Mouse (Mus musculus): ENCODE data around the gene Asb18. TPM values are rescaled to one million over a fixed set of nuclear protein-coding genes. Genes with fewer than 3 reads are reported as not detected.
A peak's percentile ranks its signal among the peaks of the same experiment; 100 is the strongest.

Gene Asb18
- polyA plus RNA-seq, 1 experiment from 2014 or later: not detected

DNA sequence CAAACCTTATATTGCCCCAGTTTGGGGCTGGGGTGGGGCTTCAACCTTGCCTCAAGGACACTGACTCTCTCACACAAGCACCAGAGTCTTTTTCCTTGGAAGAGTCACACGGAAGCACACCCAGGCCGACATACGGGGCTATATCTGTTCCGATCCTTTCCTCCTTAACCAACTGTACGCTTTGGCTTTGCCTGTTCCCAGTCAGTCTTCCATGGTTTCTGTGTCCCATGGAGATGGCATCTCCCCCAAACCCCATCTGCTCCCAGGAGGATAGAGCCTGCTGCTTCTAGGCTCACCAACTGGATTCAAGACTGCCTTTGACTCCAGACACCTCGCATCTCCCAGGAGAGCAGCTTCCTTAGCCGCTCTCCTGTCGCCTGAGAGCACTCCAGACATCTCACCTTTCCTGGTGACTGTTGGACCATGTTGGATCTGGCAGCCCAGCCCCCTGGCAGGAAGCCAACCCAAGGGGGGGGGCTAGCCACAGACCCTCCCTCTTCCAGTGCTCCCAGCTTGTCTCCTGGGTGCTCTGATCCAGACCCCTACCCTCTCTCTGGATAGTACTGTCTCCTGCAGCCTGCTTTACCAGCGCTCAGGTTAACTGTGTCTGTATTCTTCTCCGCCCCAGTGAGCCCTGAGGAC is 45.3 kb downstream of the Asb18 start:
- ATAC-seq (ENCODE audit: insufficient read depth, low FRiP score, low read depth): no peak
- H3K4me1 ChIP-seq: 0 out of 2 replicates have a peak, but pooled peaks cover 4% of the 10 kb centered on the region
- WGBS: 51% methylated on average over 10 of the region's 10 CpGs
- peak overlapping the region; percentile 97; the same call in 1 of the 2 replicates for H3K4me2 ChIP-seq
- no peaks in the 10 kb centered on the region for H3K36me3 ChIP-seq
- H3K9ac ChIP-seq: no peak overlapping the region
- no peak overlapping the region for H3K4me3 ChIP-seq (replicated peaks)
- no peaks in the 10 kb centered on the region for H3K9me3 ChIP-seq
- peaks cover 52% of the 10 kb centered on the region for H3K27me3 ChIP-seq (replicated peaks)
- H3K27ac ChIP-seq: no peak overlapping the region

DNA sequence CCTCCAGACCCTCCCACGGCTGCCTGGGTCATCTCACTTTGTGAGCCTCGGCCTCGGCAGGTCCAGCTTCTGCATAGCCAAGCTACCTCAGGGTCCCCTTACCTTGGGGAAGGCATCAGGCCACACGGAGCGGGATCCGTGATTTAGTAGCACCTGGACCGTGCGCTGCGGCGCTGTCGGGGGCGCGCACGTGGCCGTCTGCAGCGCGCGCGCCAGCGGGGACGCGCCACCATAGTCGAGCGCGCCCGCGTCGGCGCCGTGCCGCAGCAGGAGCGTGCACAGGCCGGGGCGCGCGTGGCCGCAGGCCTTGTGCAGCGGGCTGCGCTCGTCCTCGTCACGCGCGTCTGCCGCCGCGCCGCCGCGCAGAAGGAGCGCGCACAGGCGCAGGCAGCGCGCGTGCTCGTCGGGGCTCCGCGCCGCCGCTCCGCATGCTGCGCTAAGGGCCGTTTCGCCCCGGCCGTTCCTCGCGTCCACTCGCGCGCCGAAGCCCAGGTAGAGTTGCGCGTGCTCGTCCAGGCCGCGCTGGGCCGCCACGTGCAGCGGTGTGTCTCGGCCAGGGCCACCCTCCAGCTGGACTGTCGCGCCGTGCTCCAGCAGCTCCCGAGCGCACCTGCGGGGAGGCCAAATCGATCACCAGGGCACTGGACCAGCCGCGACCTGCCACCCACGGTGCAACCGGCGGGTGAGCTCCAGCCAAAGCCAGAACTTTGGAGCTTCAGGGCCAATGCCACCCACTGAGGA is 46.2 kb downstream of the Asb18 start:
- peak overlapping the region; percentile 60 for H3K4me3 ChIP-seq (replicated peaks)
- WGBS: under 1% methylated on average over 94 of the region's 95 CpGs
- no peaks in the 10 kb centered on the region for H3K36me3 ChIP-seq
- no peak overlapping the region for H3K27ac ChIP-seq
- H3K9me3 ChIP-seq: no peaks in the 10 kb centered on the region
- no peak; the same call in 1 of the 2 replicates for ATAC-seq (ENCODE audit: insufficient read depth, low FRiP score, low read depth)
- 0 out of 2 replicates have a peak overlapping the region, but pooled peaks have one; percentile 22 for H3K9ac ChIP-seq
- H3K4me1 ChIP-seq: 0 out of 2 replicates have a peak, but pooled peaks cover 4% of the 10 kb centered on the region
- H3K4me2 ChIP-seq: peak overlapping the region; percentile 97
- peaks cover 52% of the 10 kb centered on the region for H3K27me3 ChIP-seq (replicated peaks)

DNA sequence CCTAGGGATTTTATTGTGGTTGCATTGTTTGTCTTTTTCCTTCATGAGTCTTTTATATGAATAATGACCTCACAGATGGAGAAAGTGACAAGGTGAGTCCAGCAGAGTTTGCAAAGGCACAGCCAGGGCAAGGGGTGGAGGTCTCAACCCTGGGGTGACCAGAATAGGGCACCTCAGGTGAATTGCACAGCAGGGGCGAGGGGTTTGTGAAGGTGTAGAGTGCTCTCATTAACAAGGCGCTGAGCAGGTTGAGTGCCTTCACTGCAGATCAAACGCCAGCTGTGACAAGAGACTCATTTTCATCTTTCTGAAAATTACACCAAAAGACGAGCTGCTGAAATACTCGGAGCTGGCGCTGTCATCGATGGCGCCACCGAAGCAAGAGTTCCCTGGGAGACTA is 46.9 kb downstream of the Asb18 start:
- H3K9me3 ChIP-seq: no peaks in the 10 kb centered on the region
- H3K4me2 ChIP-seq: peak overlapping the region; percentile 97
- no peak overlapping the region for H3K27ac ChIP-seq
- peaks cover 53% of the 10 kb centered on the region for H3K27me3 ChIP-seq (replicated peaks)
- 16% methylated on average over 9 of the region's 9 CpGs for WGBS
- ATAC-seq (ENCODE audit: insufficient read depth, low FRiP score, low read depth): no peak
- 0 out of 2 replicates have a peak, but pooled peaks cover 4% of the 10 kb centered on the region for H3K4me1 ChIP-seq
- no peak overlapping the region for H3K9ac ChIP-seq
- H3K4me3 ChIP-seq (replicated peaks): no peak overlapping the region
- H3K36me3 ChIP-seq: no peaks in the 10 kb centered on the region

DNA sequence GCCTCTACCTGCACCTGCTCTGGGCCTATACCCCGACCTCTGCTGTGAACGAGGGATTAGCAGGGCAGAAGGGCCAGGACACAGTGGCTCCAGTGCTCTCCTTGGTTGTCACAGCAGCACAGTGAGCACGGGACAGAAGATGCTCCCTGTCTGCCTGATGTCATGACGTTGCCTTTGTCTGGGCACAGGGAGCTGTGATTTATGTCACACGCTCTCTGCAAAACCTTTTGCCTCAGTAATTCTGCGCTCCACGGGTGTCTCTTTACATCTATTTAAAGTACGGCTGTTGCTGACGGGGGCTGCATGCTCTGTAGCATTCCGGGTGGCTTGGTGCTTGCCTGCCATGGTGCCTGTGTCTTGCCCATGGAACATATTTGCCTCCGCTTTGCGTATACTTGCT is 50.0 kb downstream of the Asb18 start:
- Histone ChIP-seq H3K4me1 (0 out of 2 replicates have a peak, but pooled peaks cover 4% of the 10 kb centered on the region), H3K36me3 (no peaks in the 10 kb centered on the region), H3K4me2 (no peak overlapping the region), H3K27me3 (replicated peaks) (peaks cover 30% of the 10 kb centered on the region), H3K9ac (no peak overlapping the region), H3K27ac (no peak overlapping the region), H3K9me3 (no peaks in the 10 kb centered on the region), H3K4me3 (replicated peaks) (no peak overlapping the region)
- 71% methylated on average over 12 of the region's 12 CpGs for WGBS
- ATAC-seq (ENCODE audit: insufficient read depth, low FRiP score, low read depth): no peak

DNA sequence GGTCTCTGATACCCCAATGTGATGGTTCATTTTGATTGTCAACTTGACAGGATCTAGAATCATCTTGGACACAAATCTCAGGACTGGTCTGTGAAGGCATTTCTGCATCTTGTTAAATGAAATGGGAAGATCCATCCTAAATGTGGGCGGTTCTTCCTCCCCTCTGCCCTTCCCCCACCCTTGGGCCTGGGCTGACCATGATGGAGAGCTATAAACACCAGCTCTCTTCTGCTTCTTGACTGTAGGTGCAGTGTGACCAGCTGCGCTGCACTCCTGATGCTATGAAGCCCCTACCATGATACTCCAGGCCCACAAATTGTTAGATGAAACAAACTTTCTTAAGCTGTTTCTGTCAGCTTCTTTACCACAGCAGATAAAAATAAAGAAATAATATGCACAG is 51.2 kb downstream of the Asb18 start:
- H3K9ac ChIP-seq: no peak overlapping the region
- 0 out of 2 replicates have a peak, but pooled peaks cover under 1% of the 10 kb centered on the region for H3K4me1 ChIP-seq
- ATAC-seq (ENCODE audit: insufficient read depth, low FRiP score, low read depth): no peak
- H3K4me3 ChIP-seq (replicated peaks): no peak overlapping the region
- H3K36me3 ChIP-seq: no peaks in the 10 kb centered on the region
- no peaks in the 10 kb centered on the region for H3K9me3 ChIP-seq
- H3K4me2 ChIP-seq: no peak overlapping the region
- H3K27ac ChIP-seq: no peak overlapping the region
- 75% methylated on average over 2 of the region's 2 CpGs for WGBS
- peaks cover 18% of the 10 kb centered on the region for H3K27me3 ChIP-seq (replicated peaks)

DNA sequence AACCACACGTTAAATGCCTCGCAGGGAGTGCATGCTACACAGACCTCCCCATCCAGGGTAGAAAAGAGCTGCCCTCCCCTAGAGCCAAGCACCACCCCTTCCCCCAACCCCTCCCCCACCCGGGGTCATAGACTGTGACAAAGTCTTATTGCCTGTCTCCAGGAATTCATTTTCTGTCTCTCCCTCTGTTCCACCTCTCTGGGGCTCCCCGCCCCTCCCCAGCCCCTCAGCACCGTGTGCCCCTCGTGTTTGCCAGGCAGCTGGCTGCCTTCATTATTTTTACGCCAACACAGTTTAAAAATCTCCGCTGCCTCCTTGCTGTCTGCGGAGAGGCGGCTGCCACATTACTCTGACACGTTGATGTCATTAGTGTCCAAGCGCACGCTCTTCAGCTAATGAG is 52.4 kb downstream of the Asb18 start:
- H3K9me3 ChIP-seq: no peaks in the 10 kb centered on the region
- WGBS: 26% methylated on average over 13 of the region's 13 CpGs
- H3K4me3 ChIP-seq (replicated peaks): no peak overlapping the region
- H3K27me3 ChIP-seq (replicated peaks): peaks cover 6% of the 10 kb centered on the region
- H3K9ac ChIP-seq: no peak overlapping the region
- no peaks in the 10 kb centered on the region for H3K36me3 ChIP-seq
- no peaks in the 10 kb centered on the region for H3K4me1 ChIP-seq
- no peak for ATAC-seq (ENCODE audit: insufficient read depth, low FRiP score, low read depth)
- no peak overlapping the region for H3K27ac ChIP-seq
- H3K4me2 ChIP-seq: no peak overlapping the region

DNA sequence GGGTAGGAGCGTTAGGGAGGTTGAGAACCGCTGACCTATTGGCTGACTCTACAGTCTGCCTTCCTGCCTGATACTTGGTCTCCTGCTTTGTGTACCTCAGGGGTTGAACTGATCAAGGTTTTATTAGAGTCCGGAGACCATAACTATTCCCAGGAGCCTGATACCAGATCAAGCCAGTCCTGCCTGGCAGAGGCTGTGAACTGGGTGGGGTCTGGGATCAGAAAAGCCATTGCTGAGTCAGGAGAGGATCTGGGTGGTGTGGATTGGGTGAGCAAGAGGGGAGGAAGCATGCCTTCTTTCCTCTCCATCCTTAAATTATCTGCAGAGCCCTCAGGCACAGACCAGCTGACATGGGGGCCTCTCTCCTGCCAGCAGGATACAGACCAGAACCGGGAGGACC is 55.1 kb downstream of the Asb18 start:
- WGBS: 74% methylated on average over 4 of the region's 4 CpGs
- Histone ChIP-seq H3K4me1 (no peaks in the 10 kb centered on the region), H3K4me3 (replicated peaks) (no peak overlapping the region), H3K9me3 (no peaks in the 10 kb centered on the region), H3K27ac (no peak overlapping the region), H3K4me2 (no peak overlapping the region), H3K36me3 (no peaks in the 10 kb centered on the region), H3K27me3 (replicated peaks) (peaks cover 5% of the 10 kb centered on the region; the same call in 1 of the 2 replicates), H3K9ac (no peak overlapping the region)
- ATAC-seq (ENCODE audit: insufficient read depth, low FRiP score, low read depth): no peak

DNA sequence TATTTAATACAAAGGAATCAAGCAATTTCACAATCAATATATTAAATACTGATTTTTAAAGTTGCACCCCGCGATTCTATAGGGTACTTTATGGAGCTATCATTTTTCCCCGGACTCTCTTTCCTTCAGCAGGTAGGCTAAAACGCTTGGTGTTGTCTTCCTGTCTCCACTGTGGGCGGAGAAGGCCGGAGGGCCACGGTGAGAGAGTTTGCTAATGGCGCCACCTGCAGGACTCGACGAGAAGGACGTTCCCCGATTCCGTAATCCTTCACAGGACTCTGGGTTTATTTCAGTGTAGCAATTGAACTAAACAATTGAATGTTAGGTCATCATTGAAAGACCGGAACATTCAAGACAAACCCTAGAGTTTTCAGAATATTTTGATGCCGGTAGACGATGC is 71.3 kb downstream of the Asb18 start:
- Histone ChIP-seq H3K9ac (no peak overlapping the region), H3K27ac (no peak overlapping the region), H3K36me3 (no peaks in the 10 kb centered on the region), H3K27me3 (replicated peaks) (peaks cover 61% of the 10 kb centered on the region), H3K4me2 (no peak overlapping the region), H3K9me3 (no peaks in the 10 kb centered on the region), H3K4me3 (replicated peaks) (no peak overlapping the region), H3K4me1 (peaks cover 12% of the 10 kb centered on the region; the same call in 1 of the 2 replicates)
- WGBS: 1% methylated on average over 16 of the region's 16 CpGs
- no peak for ATAC-seq (ENCODE audit: insufficient read depth, low FRiP score, low read depth)

DNA sequence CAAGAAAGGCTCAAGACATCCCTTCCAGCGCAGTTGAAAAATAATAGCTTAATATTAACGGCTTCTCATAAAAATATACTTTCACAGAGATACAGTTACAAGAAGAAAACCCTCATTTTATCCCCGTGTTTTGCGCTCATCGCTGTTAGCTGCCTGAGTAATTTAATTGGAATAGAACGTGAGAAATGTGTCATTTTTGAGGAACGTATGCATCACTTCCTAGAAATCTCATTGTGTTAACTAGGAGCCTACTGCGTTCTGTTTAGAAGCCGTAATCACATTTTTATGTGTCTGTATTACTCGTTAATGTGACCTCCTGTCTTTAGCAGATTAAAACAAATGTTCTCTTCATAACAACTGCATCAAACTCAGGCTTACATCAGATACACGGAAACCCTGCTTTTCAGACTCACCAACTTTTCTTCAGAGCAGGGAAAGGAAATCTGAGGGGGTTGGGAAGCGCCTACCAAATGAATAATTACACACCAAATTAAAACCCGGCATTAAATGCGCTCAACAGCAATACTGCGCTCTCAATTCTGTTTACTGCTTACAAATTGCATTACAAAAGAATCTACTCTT is 72.0 kb downstream of the Asb18 start:
- no peak for ATAC-seq (ENCODE audit: insufficient read depth, low FRiP score, low read depth)
- 8% methylated on average over 15 of the region's 15 CpGs for WGBS
- no peaks in the 10 kb centered on the region for H3K36me3 ChIP-seq
- peaks cover 68% of the 10 kb centered on the region for H3K27me3 ChIP-seq (replicated peaks)
- no peak overlapping the region for H3K9ac ChIP-seq
- peaks cover 12% of the 10 kb centered on the region; the same call in 1 of the 2 replicates for H3K4me1 ChIP-seq
- H3K27ac ChIP-seq: no peak overlapping the region
- peak overlapping the region; percentile 45; the same call in 1 of the 2 replicates for H3K4me2 ChIP-seq
- no peaks in the 10 kb centered on the region for H3K9me3 ChIP-seq
- no peak overlapping the region; the same call in 1 of the 2 replicates for H3K4me3 ChIP-seq (replicated peaks)

DNA sequence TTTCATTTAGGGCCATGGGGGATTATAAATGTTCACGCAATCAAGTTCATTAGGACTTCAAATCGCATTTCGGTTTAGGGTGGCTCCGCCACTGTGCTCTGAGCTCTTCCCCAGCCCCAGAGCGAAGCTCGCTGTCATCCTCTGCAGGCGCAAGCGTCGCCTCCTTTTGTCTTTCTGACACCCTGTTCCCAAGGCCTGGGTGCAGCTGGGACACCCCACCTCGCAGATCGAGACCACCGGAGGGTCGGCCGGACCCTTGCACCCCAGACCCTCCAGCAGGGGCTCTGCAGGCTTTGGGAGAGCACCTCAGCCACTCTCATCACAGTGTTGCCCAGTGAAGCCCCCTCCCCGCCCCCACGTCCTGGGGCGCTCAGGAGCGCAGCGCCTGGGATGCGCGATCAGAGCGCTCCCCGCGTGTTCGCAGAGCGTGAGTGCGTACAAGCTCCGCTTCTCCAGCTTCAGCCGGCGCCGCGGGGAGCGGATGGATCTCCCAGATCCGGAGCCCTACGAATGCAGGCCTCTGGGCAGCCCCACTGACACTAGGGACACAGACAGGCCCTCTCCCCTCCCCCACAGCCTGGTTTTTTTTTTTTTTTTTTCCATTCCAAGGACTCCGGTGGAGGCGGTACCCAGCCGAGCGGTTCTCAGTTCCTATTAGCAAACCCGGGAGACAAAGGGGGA is 72.6 kb downstream of the Asb18 start:
- no peaks in the 10 kb centered on the region for H3K9me3 ChIP-seq
- no peaks in the 10 kb centered on the region for H3K36me3 ChIP-seq
- H3K27ac ChIP-seq: no peak overlapping the region
- WGBS: under 1% methylated on average over 40 of the region's 40 CpGs
- ATAC-seq (ENCODE audit: insufficient read depth, low FRiP score, low read depth): no peak
- H3K4me1 ChIP-seq: peaks cover 12% of the 10 kb centered on the region; the same call in 1 of the 2 replicates
- H3K4me3 ChIP-seq (replicated peaks): peak overlapping the region; percentile 21; the same call in 1 of the 2 replicates
- H3K4me2 ChIP-seq: peak overlapping the region; percentile 45
- H3K27me3 ChIP-seq (replicated peaks): peaks cover 75% of the 10 kb centered on the region
- H3K9ac ChIP-seq: no peak overlapping the region

DNA sequence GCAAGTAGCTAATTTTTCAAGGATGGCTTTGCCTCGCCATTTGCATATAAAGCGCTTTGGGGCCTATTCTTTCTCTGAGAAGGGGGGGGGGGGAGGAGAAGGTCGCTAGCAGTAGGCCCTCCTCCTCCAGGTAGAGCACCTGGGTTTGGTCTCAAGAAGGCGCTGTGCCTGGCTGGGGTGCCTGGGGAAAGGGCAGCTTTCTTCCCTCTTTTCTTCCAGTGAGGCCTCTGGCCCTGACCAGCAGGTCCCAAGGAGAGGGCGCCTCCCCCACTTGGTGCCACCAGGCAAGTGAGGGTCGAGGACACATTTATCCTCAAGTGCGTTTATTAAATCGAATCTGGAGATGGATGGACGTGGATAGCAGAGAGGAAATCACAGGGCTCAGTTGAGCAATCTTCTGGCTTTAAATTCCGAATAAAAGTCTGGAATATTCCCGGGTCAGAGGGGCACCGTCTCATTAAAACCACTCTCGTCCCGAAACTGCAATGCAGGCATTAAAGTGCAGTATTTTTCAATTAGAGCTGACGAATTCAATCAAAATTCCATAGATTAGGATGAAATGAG is 73.4 kb downstream of the Asb18 start:
- H3K4me1 ChIP-seq: peaks cover 12% of the 10 kb centered on the region; the same call in 1 of the 2 replicates
- WGBS: 16% methylated on average over 15 of the region's 15 CpGs
- H3K27me3 ChIP-seq (replicated peaks): peaks cover 83% of the 10 kb centered on the region
- ATAC-seq (ENCODE audit: insufficient read depth, low FRiP score, low read depth): no peak
- H3K4me3 ChIP-seq (replicated peaks): no peak overlapping the region
- no peaks in the 10 kb centered on the region for H3K36me3 ChIP-seq
- no peak overlapping the region for H3K4me2 ChIP-seq
- H3K9ac ChIP-seq: no peak overlapping the region
- no peak overlapping the region for H3K27ac ChIP-seq
- no peaks in the 10 kb centered on the region for H3K9me3 ChIP-seq

All from stomach, embryonic 15.5 days (tissue).